Mouse (Mus musculus) liver, postnatal 0 days (tissue): ENCODE results near the gene Car10.

Experiments
- CTCF ChIP-seq: sonication (generic); IDR thresholded peaks from 2 replicates; pipeline ENCODE4 v1.5.1; 2016; ENCODE audit warnings: antibody characterized with exemption, low read depth
- EP300 ChIP-seq: IDR thresholded peaks from 2 replicates; pipeline ENCODE4 v1.6.1; 2016; ENCODE audit warnings: antibody characterized with exemption, low read depth, mild to moderate bottlenecking

DNA sequence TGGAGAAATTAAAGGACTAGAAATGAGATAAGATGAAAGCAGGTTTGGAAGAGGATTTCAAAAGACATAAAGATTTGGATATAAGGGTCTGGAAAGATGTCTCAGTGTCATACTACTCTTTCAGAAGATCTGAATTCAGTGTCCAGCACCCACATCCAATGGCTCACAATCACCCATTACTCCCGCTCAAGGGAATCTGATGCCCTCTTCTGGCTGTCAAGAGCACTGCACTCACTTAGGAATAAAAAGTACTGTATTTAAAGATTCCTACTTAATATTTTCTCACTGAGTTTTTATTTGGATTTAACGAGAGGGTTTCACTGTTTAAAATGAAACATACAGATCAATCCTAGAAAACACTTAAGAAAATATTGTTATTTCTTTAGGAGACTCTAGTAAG, 2.2 kb upstream of the Car10 start:
- TF ChIP-seq CTCF (0 out of 2 replicates have a peak, but pooled peaks have one; percentile 19), EP300 (no peak)
